Mouse (Mus musculus) mature B cell (primary cell): ENCODE data around the gene Phf21a.

Experiments used
- in situ Hi-C: fragments of 300-500 bp; cut with MboI; formaldehyde crosslinking; loops from 2 replicates; pipeline ENCODE4 v1.14.3; 2019

The Phf21a gene

GRCm38 (mm10) chr2:92291526-92291925 is 198.6 kb downstream of the Phf21a start:
- in situ Hi-C loops: no loop called here

GRCm38 (mm10) chr2:92296402-92296801 is 203.5 kb downstream of the Phf21a start:
- in situ Hi-C loops: no loop called here

GRCm38 (mm10) chr2:92299896-92300295 is 207.0 kb downstream of the Phf21a start:
- in situ Hi-C loops: no loop called here

GRCm38 (mm10) chr2:92301849-92302607 is 209.1 kb downstream of the Phf21a start:
- in situ Hi-C loops: no loop called here

GRCm38 (mm10) chr2:92312542-92312941 is 219.6 kb downstream of the Phf21a start:
- in situ Hi-C loops: no loop called here

- in situ Hi-C loops: no loop called here
These were observed 221.1 kb downstream of the Phf21a start for GRCm38 (mm10) chr2:92314031-92314430.

GRCm38 (mm10) chr2:92316652-92317051 is 223.7 kb downstream of the Phf21a start:
- in situ Hi-C loops: no loop called here

GRCm38 (mm10) chr2:92317228-92317627 is 224.3 kb downstream of the Phf21a start:
- in situ Hi-C loops: no loop called here

GRCm38 (mm10) chr2:92322669-92323068 is 229.8 kb downstream of the Phf21a start:
- in situ Hi-C loops: no loop called here

GRCm38 (mm10) chr2:92325676-92326075 is 232.8 kb downstream of the Phf21a start:
- in situ Hi-C loops: no loop called here

- in situ Hi-C loops: no loop called here
These were observed 233.3 kb downstream of the Phf21a start for GRCm38 (mm10) chr2:92326221-92326620.

- in situ Hi-C loops: no loop called here
These were observed 234.7 kb downstream of the Phf21a start for GRCm38 (mm10) chr2:92327601-92328000.

GRCm38 (mm10) chr2:92328206-92328605 is 235.3 kb downstream of the Phf21a start:
- in situ Hi-C loops: no loop called here

- in situ Hi-C loops: no loop called here
These were observed 237.9 kb downstream of the Phf21a start for GRCm38 (mm10) chr2:92330840-92331239.

GRCm38 (mm10) chr2:92331410-92331809 is 238.5 kb downstream of the Phf21a start:
- in situ Hi-C loops: no loop called here

GRCm38 (mm10) chr2:92331871-92332270 is 239.0 kb downstream of the Phf21a start:
- in situ Hi-C loops: no loop called here

- in situ Hi-C loops: no loop called here
These were observed 249.5 kb downstream of the Phf21a start for GRCm38 (mm10) chr2:92342418-92342817.

GRCm38 (mm10) chr2:92347191-92347590 is 254.3 kb downstream of the Phf21a start:
- in situ Hi-C loops: no loop called here

- in situ Hi-C loops: no loop called here
These were observed 256.9 kb downstream of the Phf21a start for GRCm38 (mm10) chr2:92349589-92350425.

GRCm38 (mm10) chr2:92350686-92351085 is 257.8 kb downstream of the Phf21a start:
- in situ Hi-C loops: no loop called here

GRCm38 (mm10) chr2:92353402-92353801 is 260.5 kb downstream of the Phf21a start:
- in situ Hi-C loops: no loop called here

- in situ Hi-C loops: no loop called here
These were observed 261.3 kb downstream of the Phf21a start for GRCm38 (mm10) chr2:92354224-92354623.

GRCm38 (mm10) chr2:92359301-92359700 is 266.4 kb downstream of the Phf21a start:
- in situ Hi-C loops: no loop called here
